Mouse (Mus musculus): Measurements from ENCODE around the gene Mcrip2. TPM values are rescaled to one million over a fixed set of nuclear protein-coding genes. Genes with fewer than 3 reads are reported as not detected.

The Mcrip2 gene
- total and polyA plus RNA-seq, 2 experiments from 2014 or later: 202 to 357 TPM

- no peak overlapping the region; the same call in 1 of the 2 replicates for H3K9ac ChIP-seq (replicated peaks; ENCODE audit: low read depth, low read length)
- WGBS: 56% methylated on average over 14 of the region's 14 CpGs
- ATAC-seq (ENCODE audit: insufficient read depth, low read depth) (no peak), DNase-seq (ENCODE audit: low spot score) (no peak)
- H3K4me3 ChIP-seq (ENCODE audit: low read depth, low read length): peak overlapping the region; percentile 7; the same call in 1 of the 2 replicates
- H3K4me1 ChIP-seq (ENCODE audit: control insufficient read depth, insufficient read depth): peaks cover 16% of the 10 kb centered on the region
- H3K4me2 ChIP-seq (ENCODE audit: low read depth, low read length): peak overlapping the region; percentile 41
- H3K9me3 ChIP-seq (replicated peaks; ENCODE audit: control insufficient read depth, low read length): no peaks in the 10 kb centered on the region
- H3K36me3 ChIP-seq (replicated peaks; ENCODE audit: control insufficient read depth, insufficient read depth, low read length): no peaks in the 10 kb centered on the region
- H3K27me3 ChIP-seq (ENCODE audit: control insufficient read depth, insufficient read depth, low read length): no peaks in the 10 kb centered on the region
- TF ChIP-seq CTCF (IDR thresholded peaks at IDR 0.05; ENCODE audit: low read depth) (no peak), EP300 (IDR thresholded peaks at IDR 0.05; ENCODE audit: low read depth) (no peak)
- H3K27ac ChIP-seq (ENCODE audit: low read depth): peak overlapping the region; percentile 71
Measured at GRCm38 (mm10) chr17:25913186-25913876, 44.8 kb upstream of the Mcrip2 start.

- ATAC-seq (ENCODE audit: insufficient read depth, low read depth): no peak
- no peak overlapping the region for H3K27ac ChIP-seq (ENCODE audit: low read depth)
- 83% methylated on average over 4 of the region's 4 CpGs for WGBS
Measured at GRCm38 (mm10) chr17:25911816-25912215, 43.3 kb upstream of the Mcrip2 start.

GRCm38 (mm10) chr17:25907640-25908039 lies 39.1 kb upstream of the Mcrip2 start:
- H3K27me3 ChIP-seq (ENCODE audit: control insufficient read depth, insufficient read depth, low read length): no peaks in the 10 kb centered on the region
- DNase-seq (ENCODE audit: low spot score) (no peak), ATAC-seq (ENCODE audit: insufficient read depth, low read depth) (no peak)
- no peak overlapping the region for H3K27ac ChIP-seq (ENCODE audit: low read depth)
- H3K4me3 ChIP-seq (ENCODE audit: low read depth, low read length): no peak overlapping the region
- no peaks in the 10 kb centered on the region for H3K36me3 ChIP-seq (replicated peaks; ENCODE audit: control insufficient read depth, insufficient read depth, low read length)
- no peak for TF ChIP-seq EP300 (IDR thresholded peaks at IDR 0.05; ENCODE audit: low read depth)
- no peak for TF ChIP-seq CTCF (IDR thresholded peaks at IDR 0.05; ENCODE audit: low read depth)
- H3K4me1 ChIP-seq (ENCODE audit: control insufficient read depth, insufficient read depth): no peaks in the 10 kb centered on the region
- WGBS: 77% methylated on average over 2 of the region's 2 CpGs
- H3K9ac ChIP-seq (replicated peaks; ENCODE audit: low read depth, low read length): no peak overlapping the region
- H3K9me3 ChIP-seq (replicated peaks; ENCODE audit: control insufficient read depth, low read length): no peaks in the 10 kb centered on the region
- no peak overlapping the region for H3K4me2 ChIP-seq (ENCODE audit: low read depth, low read length)

More at GRCm38 (mm10) chr17:25911816-25912215, 43.3 kb upstream of the Mcrip2 start:
- TF ChIP-seq EP300 (IDR thresholded peaks at IDR 0.05; ENCODE audit: low read depth) (no peak), CTCF (IDR thresholded peaks at IDR 0.05; ENCODE audit: low read depth) (no peak)
- DNase-seq (ENCODE audit: low spot score): no peak
- H3K36me3 ChIP-seq (replicated peaks; ENCODE audit: control insufficient read depth, insufficient read depth, low read length): no peaks in the 10 kb centered on the region
- H3K4me3 ChIP-seq (ENCODE audit: low read depth, low read length): no peak overlapping the region
- no peaks in the 10 kb centered on the region for H3K27me3 ChIP-seq (ENCODE audit: control insufficient read depth, insufficient read depth, low read length)
- H3K4me1 ChIP-seq (ENCODE audit: control insufficient read depth, insufficient read depth): peaks cover 12% of the 10 kb centered on the region; the same call in 1 of the 2 replicates
- H3K9ac ChIP-seq (replicated peaks; ENCODE audit: low read depth, low read length): no peak overlapping the region
- no peak overlapping the region for H3K4me2 ChIP-seq (ENCODE audit: low read depth, low read length)
- H3K9me3 ChIP-seq (replicated peaks; ENCODE audit: control insufficient read depth, low read length): no peaks in the 10 kb centered on the region

GRCm38 (mm10) chr17:25903061-25903460 lies 34.5 kb upstream of the Mcrip2 start:
- Histone ChIP-seq H3K9me3 (replicated peaks; ENCODE audit: control insufficient read depth, low read length) (no peaks in the 10 kb centered on the region), H3K27ac (ENCODE audit: low read depth) (no peak overlapping the region), H3K9ac (replicated peaks; ENCODE audit: low read depth, low read length) (no peak overlapping the region), H3K27me3 (ENCODE audit: control insufficient read depth, insufficient read depth, low read length) (no peaks in the 10 kb centered on the region), H3K4me1 (ENCODE audit: control insufficient read depth, insufficient read depth) (no peaks in the 10 kb centered on the region), H3K36me3 (replicated peaks; ENCODE audit: control insufficient read depth, insufficient read depth, low read length) (no peaks in the 10 kb centered on the region), H3K4me2 (ENCODE audit: low read depth, low read length) (no peak overlapping the region), H3K4me3 (ENCODE audit: low read depth, low read length) (no peak overlapping the region)
- TF ChIP-seq EP300 (IDR thresholded peaks at IDR 0.05; ENCODE audit: low read depth) (no peak), CTCF (IDR thresholded peaks at IDR 0.05; ENCODE audit: low read depth) (no peak)
- no peak for ATAC-seq (ENCODE audit: insufficient read depth, low read depth)
- DNase-seq (ENCODE audit: low spot score): no peak
- WGBS: 85% methylated on average over 3 of the region's 3 CpGs

- 87% methylated on average over 1 of the region's 1 CpGs for WGBS
- H3K27me3 ChIP-seq (ENCODE audit: control insufficient read depth, insufficient read depth, low read length): no peaks in the 10 kb centered on the region
- no peaks in the 10 kb centered on the region for H3K4me1 ChIP-seq (ENCODE audit: control insufficient read depth, insufficient read depth)
- no peak overlapping the region for H3K4me3 ChIP-seq (ENCODE audit: low read depth, low read length)
- DNase-seq (ENCODE audit: low spot score) (no peak), ATAC-seq (ENCODE audit: insufficient read depth, low read depth) (no peak)
- no peak overlapping the region for H3K27ac ChIP-seq (ENCODE audit: low read depth)
- TF ChIP-seq EP300 (IDR thresholded peaks at IDR 0.05; ENCODE audit: low read depth) (no peak), CTCF (IDR thresholded peaks at IDR 0.05; ENCODE audit: low read depth) (no peak)
- no peak overlapping the region for H3K9ac ChIP-seq (replicated peaks; ENCODE audit: low read depth, low read length)
- no peak overlapping the region for H3K4me2 ChIP-seq (ENCODE audit: low read depth, low read length)
- no peaks in the 10 kb centered on the region for H3K9me3 ChIP-seq (replicated peaks; ENCODE audit: control insufficient read depth, low read length)
- H3K36me3 ChIP-seq (replicated peaks; ENCODE audit: control insufficient read depth, insufficient read depth, low read length): no peaks in the 10 kb centered on the region
Measured at GRCm38 (mm10) chr17:25900193-25900592, 31.6 kb upstream of the Mcrip2 start.

GRCm38 (mm10) chr17:25895891-25896290 lies 27.3 kb upstream of the Mcrip2 start:
- 70% methylated on average over 12 of the region's 12 CpGs for WGBS
- TF ChIP-seq CTCF (IDR thresholded peaks at IDR 0.05; ENCODE audit: low read depth) (no peak), EP300 (IDR thresholded peaks at IDR 0.05; ENCODE audit: low read depth) (no peak)
- ATAC-seq (ENCODE audit: insufficient read depth, low read depth): no peak
- Histone ChIP-seq H3K4me2 (ENCODE audit: low read depth, low read length) (no peak overlapping the region), H3K9me3 (replicated peaks; ENCODE audit: control insufficient read depth, low read length) (no peaks in the 10 kb centered on the region), H3K27me3 (ENCODE audit: control insufficient read depth, insufficient read depth, low read length) (no peaks in the 10 kb centered on the region), H3K4me3 (ENCODE audit: low read depth, low read length) (no peak overlapping the region), H3K9ac (replicated peaks; ENCODE audit: low read depth, low read length) (no peak overlapping the region), H3K4me1 (ENCODE audit: control insufficient read depth, insufficient read depth) (no peaks in the 10 kb centered on the region), H3K36me3 (replicated peaks; ENCODE audit: control insufficient read depth, insufficient read depth, low read length) (no peaks in the 10 kb centered on the region), H3K27ac (ENCODE audit: low read depth) (no peak overlapping the region)
- no peak for DNase-seq (ENCODE audit: low spot score)

Data from heart, postnatal 0 days (tissue).